Mouse (Mus musculus) ovary, postnatal 36 days (tissue): ENCODE measurements around the gene Pkib.

Source experiments
- DNase-seq: peaks from one replicate; pipeline ENCODE4 v3.0.0; 2022; ENCODE audit warnings: low spot score, mixed read lengths

The Pkib gene

DNA sequence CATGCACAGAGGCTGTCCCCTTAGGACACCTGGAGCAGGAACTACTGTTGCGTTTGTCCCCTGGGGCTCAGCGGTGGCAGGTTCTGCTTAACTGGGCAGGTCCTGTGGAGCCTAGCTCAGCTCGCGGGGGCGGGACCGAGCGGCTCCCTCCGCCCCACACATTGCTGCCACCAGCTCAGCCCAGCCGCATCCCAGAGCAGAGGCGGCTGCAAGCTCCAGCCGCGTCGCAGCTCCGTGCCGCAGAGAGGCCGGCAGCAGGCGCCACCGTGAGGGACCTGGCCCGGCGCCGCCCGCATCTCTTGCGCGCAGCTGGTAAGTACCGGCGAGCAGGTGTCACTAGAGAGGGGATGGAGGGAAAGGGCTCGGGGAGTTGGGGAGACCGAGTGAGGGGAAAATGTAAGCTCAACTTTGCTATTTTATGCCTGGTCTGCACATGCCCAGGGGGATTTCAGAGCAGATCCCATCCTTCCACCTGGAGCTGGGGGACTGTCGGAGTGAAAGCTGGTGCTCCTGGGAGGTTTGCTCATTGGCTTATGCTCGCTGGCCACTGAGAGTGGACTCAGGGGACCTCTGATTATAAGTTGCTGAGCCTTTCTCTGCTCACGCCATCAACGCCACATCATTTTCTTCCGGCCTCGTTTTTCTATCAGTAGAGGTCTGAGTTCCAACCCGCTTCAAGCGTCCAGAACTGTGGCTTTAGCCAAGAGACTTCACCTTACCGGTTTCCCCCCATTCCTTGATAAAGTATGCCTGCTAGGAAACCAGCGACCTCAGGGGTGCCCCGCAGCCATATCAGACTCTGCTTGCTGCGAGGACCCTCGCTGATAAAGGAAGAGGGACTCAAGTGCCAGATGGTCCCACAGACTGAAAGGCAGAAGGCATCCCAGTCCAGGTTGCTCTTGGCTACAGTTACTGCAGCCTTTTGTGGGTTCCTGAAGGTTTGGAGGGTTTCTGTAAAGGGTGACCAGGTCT lies at the start of gene Pkib:
TSS of gene Pkib (plus strand) at position 86 of the 972 bp plus-strand sequence.
- peak; percentile 50 for DNase-seq

DNA sequence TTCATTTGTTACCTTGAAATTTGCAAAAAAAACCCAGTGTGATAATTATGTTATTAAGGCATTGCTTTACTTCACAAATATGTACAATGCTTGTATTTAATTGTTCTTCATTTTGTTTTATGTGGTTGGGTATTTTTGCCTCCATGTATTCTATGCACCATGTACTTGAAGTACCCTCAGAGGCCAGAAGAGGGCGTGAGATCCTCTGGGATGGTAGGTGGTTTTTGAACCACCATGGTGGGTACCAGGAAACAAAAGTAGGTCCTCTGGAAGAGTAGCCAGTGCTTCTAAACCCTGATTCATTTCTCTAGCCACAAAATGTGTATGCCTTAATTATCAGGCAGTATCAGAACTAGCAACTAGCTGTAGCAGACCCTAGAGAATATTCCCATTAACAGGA lies 47.9 kb upstream of the Pkib start:
- no peak for DNase-seq

DNA sequence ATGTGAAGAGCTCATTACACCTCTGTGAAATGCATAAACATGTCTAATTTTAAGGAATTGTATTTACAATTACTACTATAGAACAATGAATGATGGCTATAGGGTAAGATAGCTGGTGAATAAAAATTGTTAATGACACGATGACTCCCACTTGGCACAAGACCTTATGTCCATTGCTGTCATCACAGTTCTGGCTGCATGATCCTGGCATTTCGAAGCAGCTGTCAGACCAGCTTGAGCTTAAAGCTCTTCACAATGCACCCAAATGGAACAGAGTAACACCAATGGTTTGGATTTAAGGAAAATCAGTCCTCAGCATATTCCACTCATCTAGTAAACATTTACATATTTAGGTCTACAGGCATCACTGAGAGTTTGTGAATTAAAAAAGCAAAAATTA lies 37.5 kb upstream of the Pkib start:
- DNase-seq = no peak

DNA sequence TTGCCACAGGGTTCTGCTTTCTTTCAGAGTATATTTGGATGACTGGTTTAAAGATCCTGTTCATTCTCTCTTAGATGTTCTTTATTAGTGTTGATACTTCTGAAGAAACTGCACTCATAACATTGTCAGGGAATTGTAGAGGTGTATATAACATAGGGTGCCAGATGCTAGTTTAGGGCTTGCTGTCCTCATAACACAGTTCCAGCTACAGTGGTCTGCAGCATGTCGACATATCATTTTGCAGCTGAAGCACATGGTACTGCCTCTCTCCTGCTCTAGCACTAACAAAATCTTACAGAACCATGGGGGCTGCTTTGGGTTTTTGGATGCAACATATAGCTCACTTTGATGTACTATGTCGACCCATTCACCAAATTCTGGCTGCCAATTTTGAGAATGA lies 34.6 kb upstream of the Pkib start:
- no peak for DNase-seq

DNA sequence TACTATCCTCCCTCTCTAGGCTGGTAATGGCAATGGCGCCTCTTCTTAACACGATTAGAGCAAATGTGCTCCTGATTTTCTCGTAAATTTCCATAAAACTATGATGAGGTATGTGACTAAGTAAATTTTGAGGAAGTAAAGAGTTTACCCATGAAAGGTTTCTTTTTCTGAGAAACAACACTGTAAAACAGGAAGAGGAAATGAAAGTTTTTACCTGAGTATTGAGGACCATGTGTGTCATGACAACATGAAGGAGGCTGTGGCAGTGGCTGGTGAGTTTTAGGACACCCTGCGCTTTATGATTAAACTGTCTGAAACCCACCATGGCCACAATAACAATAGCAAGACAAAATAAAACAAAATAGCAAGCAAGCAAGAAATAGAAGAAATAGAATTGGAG lies 28.8 kb upstream of the Pkib start:
- DNase-seq = no peak

DNA sequence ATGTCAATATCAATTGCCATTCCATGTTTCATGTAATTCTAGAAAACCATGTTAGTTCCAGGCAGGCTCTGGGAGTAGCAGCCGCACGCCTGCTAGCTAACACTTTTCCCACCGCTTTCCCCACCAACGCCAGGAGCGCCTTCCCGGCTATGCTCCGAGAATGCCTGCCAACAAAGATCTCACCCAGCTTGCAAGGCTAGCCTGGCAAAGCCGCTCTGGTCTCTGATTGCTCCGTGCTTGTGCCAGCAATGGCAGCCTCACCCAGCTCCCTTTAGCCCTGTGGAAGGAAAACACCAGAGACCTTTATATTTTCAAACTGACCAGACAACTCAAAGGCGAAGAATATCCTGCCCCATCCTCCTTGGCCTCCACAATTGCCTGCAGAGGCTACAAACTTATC lies 8.5 kb upstream of the Pkib start:
- DNase-seq = no peak

DNA sequence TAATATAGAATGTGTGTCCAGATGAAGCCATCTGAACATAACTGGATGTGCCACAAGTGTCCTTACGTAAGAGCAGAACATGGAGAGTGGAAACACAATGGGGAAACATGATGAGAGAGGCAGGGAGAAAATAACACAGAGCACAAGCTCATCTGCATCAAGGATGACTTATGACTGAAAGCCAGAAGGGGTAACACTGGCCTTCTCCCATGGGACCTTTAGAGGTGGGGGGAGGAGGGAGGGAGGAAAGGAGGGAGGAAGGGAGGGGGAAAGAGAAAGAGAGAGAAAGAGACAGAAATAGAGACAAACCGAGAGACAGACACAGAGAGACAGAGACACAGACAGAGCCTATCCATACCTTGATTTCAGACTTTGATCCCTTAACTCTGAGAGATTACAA lies 4.0 kb upstream of the Pkib start:
- DNase-seq = no peak

DNA sequence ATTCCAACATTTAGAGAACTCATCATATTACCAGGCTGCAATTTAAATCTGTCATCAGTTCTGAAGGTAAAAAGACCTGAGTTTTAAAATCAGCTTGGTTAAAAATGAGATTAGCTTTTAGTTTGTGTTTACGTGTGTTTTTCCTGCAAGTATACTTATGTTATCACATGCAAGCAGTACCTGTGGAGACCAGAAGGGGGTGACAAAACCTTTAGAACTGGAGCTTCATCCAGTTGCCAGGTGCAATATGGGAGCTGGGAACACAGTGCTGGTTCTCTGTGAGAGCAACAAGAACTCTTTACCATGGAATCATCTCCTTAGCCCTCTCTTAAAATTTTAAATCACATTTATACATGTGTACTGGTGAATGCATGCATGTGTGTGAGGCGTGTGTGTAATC lies 1.2 kb upstream of the Pkib start:
- DNase-seq = no peak

DNA sequence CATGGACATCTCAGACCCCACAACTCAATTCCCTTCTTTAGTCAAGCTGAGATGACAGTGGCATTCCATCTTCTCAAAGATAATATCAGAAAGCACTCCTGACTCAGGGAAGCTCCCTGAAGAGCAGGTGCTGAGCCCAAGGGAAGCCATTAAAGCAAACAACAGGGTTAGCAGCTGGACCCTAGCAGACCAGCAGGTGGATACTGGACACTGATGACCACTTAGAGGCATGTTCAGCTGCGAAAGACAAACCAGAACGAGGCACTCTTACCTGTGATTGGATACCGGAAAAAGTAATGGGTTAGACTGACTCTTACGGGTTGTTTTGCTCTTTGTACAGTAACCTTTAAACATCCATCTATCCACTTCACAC lies 1.1 kb downstream of the Pkib start:
- no peak for DNase-seq

DNA sequence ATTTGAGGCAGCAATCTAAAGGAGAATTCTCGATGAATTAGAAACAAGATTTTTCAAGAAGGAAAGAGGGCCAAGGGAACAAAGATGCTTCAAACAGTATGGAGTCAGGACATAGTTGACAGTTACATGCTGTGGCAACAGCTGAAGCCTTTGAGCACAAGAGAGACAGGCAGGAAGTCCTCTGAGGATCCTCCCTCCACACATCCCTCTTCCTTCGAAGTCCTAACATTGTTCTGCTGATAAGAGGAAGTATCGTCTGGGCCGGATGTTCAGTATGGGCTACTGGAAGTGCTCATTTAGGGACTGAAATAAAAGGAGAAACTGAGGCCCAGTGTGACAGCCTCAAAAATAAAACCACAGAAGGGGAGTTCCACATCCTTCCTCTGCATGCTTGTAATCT lies 5.2 kb downstream of the Pkib start:
- DNase-seq = no peak

DNA sequence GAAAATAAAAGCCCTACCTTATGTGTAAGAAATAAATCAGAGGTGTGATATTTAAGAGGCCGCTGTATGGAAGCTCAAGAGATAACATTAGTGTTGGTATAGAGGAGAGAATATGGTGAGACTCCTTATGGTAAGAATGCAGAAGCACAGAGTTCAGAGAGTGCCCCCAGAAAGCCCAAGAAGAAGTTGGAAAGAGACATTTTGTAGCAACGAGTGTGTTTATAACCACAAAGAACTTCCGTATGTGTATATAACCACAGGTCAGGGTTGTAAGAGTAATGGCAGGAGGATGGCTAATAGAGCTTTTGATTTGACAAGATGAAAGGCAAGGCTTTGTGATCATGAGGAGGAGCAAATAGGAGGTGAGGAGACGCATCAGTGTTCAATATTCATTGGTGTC lies 6.5 kb downstream of the Pkib start:
- DNase-seq = no peak

DNA sequence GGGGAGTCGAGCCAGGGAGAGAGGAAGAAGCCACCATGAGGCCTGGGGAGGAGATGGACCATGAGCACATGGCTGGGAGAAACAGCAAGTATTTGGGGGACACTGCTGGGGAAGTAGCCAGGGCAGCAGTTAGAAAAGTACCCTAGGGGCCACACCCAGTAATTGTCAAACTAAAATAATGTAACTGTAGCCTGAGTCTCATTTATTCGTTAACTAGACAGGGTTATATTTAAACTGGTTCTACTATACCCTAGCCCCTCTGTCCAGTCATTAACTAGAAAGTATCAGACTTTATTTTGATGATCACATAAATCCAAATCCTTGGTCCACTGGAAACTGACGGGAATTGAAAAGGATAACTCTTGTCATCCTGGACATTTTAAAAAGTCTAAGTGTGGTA lies 7.8 kb downstream of the Pkib start:
- DNase-seq = no peak

DNA sequence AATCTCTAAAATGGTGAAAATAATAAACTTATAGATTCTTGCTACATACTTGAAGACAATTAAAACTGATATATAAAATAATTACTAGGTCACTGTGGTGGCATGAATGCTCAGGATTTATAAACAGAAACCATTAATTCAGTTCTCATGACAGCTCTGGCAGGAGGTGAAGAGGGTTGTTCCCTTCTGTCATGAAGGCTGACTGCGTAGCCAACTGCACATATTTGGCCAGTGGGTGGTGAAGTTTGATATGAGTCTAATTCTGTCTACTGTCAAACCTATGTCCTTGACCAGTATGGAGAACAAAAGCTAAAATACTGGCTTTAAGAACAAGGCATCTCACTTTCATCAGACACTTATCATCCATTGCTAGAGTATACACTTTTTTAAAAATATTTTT lies 21.5 kb downstream of the Pkib start:
- DNase-seq = no peak

DNA sequence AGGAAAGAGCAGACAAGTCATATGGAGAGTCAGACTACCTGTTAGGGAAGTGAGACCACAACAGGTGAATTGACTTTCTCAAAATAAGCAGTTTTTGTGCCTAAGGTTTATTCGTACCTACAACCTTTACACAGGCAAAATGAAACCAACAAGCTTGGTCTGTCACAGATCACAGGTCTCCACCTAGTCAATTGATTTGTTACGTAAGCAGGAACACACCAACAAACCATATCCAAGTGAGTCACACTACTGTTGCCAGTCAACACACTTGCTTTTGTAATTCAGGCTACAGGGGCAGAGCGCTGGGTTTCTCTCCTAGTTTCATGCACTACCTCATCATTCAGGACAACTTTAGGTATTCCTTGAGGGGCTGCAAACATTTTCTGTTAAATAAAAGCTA lies 28.7 kb downstream of the Pkib start:
- DNase-seq = no peak

DNA sequence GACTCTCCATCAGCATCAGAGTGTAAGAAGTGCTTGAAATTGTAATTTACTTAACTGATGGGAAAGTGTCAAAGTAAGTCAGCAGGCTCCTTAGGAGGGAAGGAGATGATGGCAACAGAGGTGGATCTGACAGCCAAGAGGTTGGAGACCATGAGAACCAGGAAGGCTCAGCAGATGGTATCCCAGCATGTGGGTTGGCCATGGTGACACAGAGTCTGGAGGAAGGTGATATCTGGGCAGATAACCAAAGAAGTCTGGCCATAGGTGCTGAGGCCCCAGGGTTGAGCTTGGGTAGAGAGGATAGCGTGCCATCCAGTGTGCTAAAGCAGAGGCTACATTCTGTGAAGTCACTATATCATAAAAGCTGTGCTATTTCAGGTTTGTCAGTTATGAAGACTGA lies 32.0 kb downstream of the Pkib start:
- no peak for DNase-seq

DNA sequence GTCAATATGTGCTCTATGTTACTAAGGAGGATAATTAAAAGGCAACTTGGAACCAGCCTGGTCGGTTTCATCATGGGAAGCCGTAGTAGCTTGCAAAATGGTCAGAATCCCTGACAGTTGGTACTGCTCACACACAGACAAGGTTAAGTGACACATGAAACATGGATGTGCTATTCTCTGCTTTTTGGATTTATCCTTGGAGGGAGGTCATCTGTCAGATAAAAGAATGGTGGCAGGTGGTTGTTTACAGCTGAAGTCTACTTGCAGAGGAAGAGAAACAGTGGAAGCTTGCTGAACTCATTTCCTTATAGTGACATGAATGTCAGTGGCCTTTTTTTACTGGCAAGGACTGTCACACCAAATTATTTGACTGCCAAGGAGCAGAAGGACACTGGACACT lies 32.5 kb downstream of the Pkib start:
- DNase-seq = no peak

DNA sequence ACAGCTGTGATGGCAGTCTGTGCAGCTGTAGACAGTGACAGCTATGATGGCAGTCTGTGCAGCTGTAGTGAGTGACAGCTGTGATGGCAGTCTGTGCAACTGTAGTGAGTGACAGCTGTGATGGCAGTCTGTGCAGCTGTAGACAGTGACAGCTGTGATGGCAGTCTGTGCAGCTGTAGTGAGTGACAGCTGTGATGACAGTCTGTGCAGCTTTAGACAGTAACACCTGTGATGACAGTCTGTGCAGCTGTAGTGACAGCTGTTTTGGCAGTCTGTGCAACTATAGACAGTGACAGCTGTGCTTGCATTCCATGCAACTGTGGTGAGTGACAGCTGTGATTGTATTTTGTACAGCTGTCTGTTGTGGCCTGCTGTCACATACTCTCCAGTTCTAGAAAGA lies 44.0 kb downstream of the Pkib start:
- no peak for DNase-seq

DNA sequence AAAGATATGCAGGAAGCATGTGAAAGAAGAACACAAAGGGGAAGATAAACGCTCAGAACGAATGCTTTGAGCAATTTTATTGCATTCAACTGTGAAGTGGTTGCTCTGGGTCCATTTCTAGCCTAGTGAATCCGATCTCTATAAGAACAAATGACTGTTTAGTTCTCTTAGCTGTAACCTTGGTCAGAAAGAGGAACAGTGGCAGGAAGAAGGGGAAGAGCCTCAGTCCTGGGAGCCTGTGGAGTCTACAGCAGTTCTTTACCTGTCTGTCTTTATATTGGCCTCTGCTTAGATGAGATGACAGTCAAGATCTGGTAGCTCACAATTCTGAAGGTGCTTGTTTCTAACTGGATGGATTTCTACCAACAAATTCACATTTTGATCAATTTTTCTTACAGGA lies 56.2 kb downstream of the Pkib start:
- DNase-seq = no peak

DNA sequence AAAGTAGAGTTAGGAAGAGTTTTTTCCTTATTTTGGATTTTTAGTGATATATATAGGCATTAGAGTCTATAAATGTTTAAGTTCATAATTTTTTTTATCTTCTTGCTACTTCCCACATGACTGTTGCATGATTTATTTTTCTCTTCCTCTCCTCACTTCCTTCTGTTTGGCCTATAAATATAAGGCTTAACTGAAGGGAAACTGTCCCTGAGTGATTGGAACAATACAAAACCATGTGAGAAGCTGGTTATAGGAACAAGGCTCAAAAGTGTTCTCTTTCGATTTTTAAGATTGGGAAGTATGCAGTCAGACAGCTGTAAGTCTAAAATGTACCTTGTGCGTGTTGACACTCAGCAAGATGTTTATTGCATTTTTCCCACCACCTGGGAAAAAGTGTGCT lies 58.4 kb downstream of the Pkib start:
- DNase-seq = no peak

DNA sequence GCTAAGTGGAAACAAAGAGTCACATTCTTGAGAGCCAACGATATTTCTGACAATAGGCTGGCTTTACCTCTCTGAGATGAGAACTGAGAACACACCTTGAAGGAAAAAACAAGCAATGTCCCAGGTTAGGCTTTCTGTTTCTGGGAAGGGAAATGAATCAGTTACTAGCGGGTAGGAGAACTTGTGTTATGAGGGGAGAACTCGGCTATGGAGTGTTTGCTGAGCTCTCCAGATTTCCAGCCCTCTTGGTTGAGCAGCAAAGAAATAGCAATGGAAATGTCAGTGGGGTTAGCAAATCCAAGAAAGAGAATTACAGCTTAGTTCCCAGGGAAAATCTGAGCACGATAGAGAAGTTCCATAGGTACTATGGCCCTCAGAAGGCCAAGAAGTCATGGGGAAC lies 70.5 kb downstream of the Pkib start:
- no peak for DNase-seq

DNA sequence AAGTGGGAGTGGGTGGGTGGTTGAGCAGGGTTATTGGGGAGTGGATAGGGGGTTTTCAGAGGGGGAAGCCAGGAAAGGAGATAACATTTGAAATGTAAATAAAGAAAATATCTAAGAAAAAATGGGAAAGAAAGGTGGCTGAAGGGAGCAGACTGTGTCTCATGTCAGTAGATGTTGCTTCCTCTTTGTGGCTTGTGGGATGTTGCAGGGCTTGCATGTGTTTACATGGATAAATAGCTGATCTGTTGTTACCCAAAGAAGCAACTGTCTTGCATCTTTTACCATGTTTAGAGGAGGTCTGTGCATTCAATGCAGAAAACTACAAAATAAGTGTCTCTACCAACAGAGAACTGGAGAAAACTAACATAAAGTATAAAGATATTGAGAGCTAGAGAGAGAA lies 89.3 kb downstream of the Pkib start:
- no peak for DNase-seq

DNA sequence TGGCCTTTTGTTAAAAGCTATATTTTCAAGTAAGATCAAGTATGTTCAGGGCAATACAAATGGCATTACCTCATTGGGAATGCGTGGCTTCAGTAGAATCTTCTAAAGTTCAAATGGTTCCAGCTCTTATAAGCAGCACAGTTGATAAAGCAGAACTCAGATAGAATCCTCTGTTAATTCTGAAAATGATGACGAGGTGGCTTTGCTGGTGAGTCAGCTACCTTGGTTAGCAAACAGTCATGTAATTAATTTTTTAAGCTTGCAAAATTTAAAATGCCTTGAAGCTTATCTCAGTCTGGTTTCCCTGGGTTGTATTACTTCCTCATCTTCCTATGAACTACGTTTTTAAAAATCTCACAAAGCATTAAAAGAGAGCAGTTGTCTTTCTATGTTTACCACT lies 90.6 kb downstream of the Pkib start:
- no peak for DNase-seq

DNA sequence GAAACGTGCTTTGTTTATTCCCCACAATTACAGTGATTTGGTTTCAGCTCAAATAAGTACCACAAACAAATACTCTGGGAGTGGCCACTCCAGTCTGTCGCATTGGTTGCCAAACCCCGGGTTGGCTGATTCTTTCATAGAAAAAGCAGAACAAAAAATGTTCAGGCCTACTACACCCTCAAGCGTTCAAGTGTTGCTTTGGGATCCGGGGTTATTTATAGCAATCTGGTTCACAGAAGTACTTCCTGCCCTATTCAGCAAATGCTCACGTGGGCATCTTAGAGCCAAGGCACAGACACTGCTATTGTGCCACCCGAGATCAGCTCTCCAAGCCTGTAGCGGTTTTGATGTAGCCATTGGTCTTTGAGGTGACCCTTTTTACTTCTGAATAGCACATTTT lies 95.9 kb downstream of the Pkib start:
- DNase-seq = no peak

DNA sequence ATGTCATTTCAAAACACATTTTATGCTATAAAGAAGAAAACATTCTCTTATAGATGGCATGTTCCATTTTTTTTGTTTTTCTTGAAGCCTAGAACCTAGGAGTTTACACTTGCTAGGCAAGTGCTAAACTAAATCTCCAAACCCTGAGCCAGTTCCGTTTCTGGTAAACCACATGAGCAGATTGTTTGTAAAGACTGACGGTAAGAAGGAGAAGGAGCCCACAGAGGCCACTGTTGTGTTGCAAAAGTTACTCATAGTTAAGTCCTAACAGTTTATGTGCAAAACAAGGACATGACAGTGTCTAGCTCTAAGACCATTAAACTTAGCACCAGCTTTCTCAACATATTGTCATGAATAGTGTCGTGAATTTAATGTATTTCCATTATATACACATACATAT lies 99.9 kb downstream of the Pkib start:
- DNase-seq = no peak
